ENCODE assay signal across 17 mouse cellular contexts in the genomic region with DNA sequence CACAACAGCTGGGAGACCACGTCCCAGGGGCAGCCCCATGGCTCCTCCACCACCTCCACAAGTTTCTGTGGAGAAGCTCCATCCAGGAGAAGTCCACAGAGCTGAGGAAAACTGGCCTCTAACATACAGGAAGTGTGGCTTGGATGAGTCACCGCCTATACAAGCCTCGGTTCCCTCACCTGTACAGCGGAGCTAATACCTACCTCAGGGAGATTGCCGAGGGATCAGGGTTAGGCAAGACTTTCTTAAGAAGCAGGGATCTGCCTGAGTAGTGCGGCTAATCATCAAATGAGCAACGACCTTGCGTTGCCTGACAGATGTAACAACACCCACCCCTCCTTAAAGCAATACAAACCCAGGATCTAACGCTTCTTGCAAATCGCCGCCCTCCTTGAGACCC.
"Had no signal": no experiment of that assay in that cellular context is flagged by ENCODE, and none has a peak within 500 bp of the region (broad histone marks: within the 10 kb centered on the region; RNA-seq: fewer than 3 reads in every experiment).

No protein-coding gene starts in this region.

- H3K4me1 ChIP-seq: limb, embryonic 12.5 days; lung, embryonic 15.5 days had no signal

- H3K4me3 ChIP-seq: limb, embryonic 12.5 days; liver, embryonic 12.5 days; lung, embryonic 15.5 days; myocyte; neural tube, embryonic 15.5 days had no signal

- H3K9ac ChIP-seq: limb, embryonic 12.5 days; liver, embryonic 12.5 days; lung, embryonic 15.5 days; neural tube, embryonic 15.5 days had no signal

- ATAC-seq: inflammation-experienced regulatory T-cells, adult 6 months; liver, embryonic 12.5 days had no signal

- H3K27me3 ChIP-seq: limb, embryonic 12.5 days; lung, embryonic 15.5 days; neural tube, embryonic 15.5 days had no signal

- H3K9me3 ChIP-seq: limb, embryonic 12.5 days; liver, embryonic 12.5 days; lung, embryonic 15.5 days; neural tube, embryonic 15.5 days had no signal

- H3K27ac ChIP-seq: kidney, postnatal 0 days; limb, embryonic 12.5 days; liver, embryonic 12.5 days; lung, embryonic 15.5 days; neural tube, embryonic 15.5 days had no signal

- DNase-seq: kidney, adult 2 months; kidney, postnatal 36 days; layer of hippocampus, adult 9-11 months; layer of hippocampus, postnatal 36 days; lung, postnatal 36 days; midbrain, embryonic 14.5 days; right cerebral cortex, adult 18-20 months; right cerebral cortex, postnatal 25 days; thymus, adult 2 months; thymus, postnatal 25 days had no signal

- H3K36me3 ChIP-seq: limb, embryonic 12.5 days; liver, embryonic 12.5 days; lung, embryonic 15.5 days; neural tube, embryonic 15.5 days had no signal

- H3K4me2 ChIP-seq: limb, embryonic 12.5 days; liver, embryonic 12.5 days; lung, embryonic 15.5 days; neural tube, embryonic 15.5 days had no signal
